Mouse (Mus musculus) spleen, adult 2 months (tissue): ENCODE measurements around the gene Arl14.

Experiments used
- CTCF ChIP-seq: fragments of 200-500 bp; IDR thresholded peaks from 2 replicates; pipeline ENCODE4 v1.5.1; 2011; ENCODE audit warnings: mild to moderate bottlenecking, inconsistent platforms; ENCODE audit not compliant: insufficient read depth, insufficient read length, insufficient replicate concordance; ENCODE audit errors: extremely low read depth
- POLR2A ChIP-seq: fragments of 200-500 bp; IDR thresholded peaks from 2 replicates; pipeline ENCODE4 v1.6.1; 2011; ENCODE audit warnings: low read depth, low read length, inconsistent platforms

DNA sequence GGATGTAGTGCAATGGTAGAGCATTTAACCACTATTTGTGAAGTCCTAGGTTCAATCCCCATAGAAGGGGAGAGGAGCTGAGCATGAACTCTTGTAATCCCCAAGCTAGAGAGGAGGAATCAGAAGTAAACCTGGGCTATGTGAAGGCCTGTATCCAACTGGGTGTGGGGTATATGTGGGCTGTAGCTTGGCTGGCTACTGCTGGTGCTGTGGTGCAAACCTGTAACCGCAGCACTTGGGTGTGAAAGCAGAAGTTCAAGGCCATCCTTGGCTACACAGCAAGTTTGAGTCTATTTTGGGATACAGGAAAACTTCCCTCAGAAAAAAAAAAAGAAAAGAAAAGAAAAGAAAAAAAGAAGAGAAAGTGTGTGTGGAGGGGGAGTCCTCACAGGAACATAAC lies 5.8 kb downstream of the Arl14 start:
- TF ChIP-seq CTCF (no peak), POLR2A (no peak)
